Mouse (Mus musculus): Measurements from ENCODE around the gene Cltrn. TPM values are rescaled to one million over a fixed set of nuclear protein-coding genes. Genes with fewer than 3 reads are reported as not detected.

Cltrn gene
- polyA plus RNA-seq, 1 experiment from 2014 or later = 0.67 TPM

DNA sequence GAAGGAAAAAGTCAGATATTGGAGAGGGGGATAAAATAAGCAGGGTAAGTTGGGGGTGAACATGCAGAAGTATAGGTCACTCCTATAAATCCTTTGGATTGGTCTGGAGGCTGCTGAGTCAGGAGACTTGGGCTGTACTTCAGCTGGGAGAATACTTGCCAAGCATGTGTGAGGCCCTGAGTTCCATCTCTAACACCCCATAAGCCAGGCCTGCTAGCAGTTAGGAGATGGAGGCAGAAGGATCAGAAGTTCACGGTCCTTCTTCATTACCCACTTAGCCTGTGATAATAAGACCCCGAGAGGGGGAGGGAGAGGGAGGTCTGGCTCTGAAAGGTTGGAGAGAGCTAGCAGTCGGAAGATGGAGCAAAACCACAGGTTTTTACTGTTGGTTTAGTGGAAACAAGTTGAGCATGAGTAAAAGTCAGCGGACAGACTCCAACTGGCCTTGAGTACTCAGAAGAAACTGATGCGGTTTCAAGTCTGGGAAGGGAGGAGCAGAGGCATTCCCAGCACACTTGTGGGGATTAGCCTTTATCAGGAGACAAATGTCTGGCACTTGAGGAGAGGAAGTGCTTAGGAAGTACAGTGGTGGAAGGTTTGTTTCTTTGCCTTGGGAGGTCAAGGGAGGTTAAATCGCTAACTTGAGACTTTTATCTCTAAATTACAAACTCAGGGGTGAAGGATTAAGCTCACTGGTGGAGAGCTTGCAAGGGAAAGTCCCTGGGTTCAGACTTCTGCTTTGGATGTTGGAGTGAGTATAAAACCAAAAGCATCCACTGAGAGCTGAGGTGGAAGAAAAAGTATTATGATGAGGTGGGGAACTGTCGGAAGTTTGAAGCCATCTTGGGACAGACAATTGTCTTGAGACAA lies 3.9 kb downstream of the Cltrn start:
- Histone ChIP-seq H3K4me1 (replicated peaks) (peaks cover 27% of the 10 kb centered on the region), H3K9me3 (replicated peaks) (no peaks in the 10 kb centered on the region), H3K27me3 (no peaks in the 10 kb centered on the region), H3K4me2 (no peak overlapping the region), H3K36me3 (replicated peaks) (no peaks in the 10 kb centered on the region), H3K9ac (no peak overlapping the region), H3K27ac (replicated peaks) (no peak overlapping the region), H3K4me3 (replicated peaks) (no peak overlapping the region)
- WGBS (ENCODE audit: insufficient replicate concordance) = 39% methylated on average over 7 of the region's 7 CpGs
- no peak for ATAC-seq (ENCODE audit: insufficient read depth)

DNA sequence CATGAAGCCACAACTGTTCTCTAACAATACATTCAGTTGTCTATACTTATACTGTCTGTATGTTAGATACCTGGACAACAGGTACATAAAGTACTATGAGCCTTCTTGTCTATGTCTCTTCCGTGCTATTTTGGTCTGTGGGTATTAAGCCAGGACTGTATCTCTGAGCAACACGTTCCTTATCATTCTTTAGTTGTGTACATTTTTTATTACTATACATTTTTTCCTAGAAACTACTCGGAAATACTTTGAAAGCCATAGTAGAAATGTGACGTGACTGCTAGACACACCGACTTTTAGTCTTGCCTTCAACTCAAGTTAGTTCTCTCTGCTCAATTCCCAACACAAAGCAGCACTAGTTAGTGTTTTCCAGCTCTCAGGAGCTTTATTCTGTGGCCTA lies 4.8 kb downstream of the Cltrn start:
- Histone ChIP-seq H3K4me2 (0 out of 2 replicates have a peak overlapping the region, but pooled peaks have one; percentile 3), H3K27me3 (no peaks in the 10 kb centered on the region; the same call in 1 of the 2 replicates), H3K4me1 (replicated peaks) (peaks cover 27% of the 10 kb centered on the region), H3K27ac (replicated peaks) (0 out of 2 replicates have a peak overlapping the region, but pooled peaks have one; percentile 33), H3K9ac (no peak overlapping the region), H3K4me3 (replicated peaks) (no peak overlapping the region), H3K9me3 (replicated peaks) (no peaks in the 10 kb centered on the region), H3K36me3 (replicated peaks) (no peaks in the 10 kb centered on the region)
- WGBS (ENCODE audit: insufficient replicate concordance) = 30% methylated on average over 5 of the region's 5 CpGs
- ATAC-seq (ENCODE audit: insufficient read depth) = peak; percentile 64

GRCm38 (mm10) chrX:164095838-164096237 lies 7.2 kb downstream of the Cltrn start:
- H3K9me3 ChIP-seq (replicated peaks) = no peaks in the 10 kb centered on the region
- peaks cover 22% of the 10 kb centered on the region for H3K4me1 ChIP-seq (replicated peaks)
- 35% methylated on average over 2 of the region's 2 CpGs for WGBS (ENCODE audit: insufficient replicate concordance)
- no peak overlapping the region for H3K4me2 ChIP-seq
- H3K27me3 ChIP-seq = no peaks in the 10 kb centered on the region; the same call in 1 of the 2 replicates
- no peak overlapping the region for H3K4me3 ChIP-seq (replicated peaks)
- peak; percentile 52; the same call in 1 of the 2 replicates for ATAC-seq (ENCODE audit: insufficient read depth)
- H3K36me3 ChIP-seq (replicated peaks) = no peaks in the 10 kb centered on the region
- no peak overlapping the region for H3K9ac ChIP-seq
- H3K27ac ChIP-seq (replicated peaks) = no peak overlapping the region

DNA sequence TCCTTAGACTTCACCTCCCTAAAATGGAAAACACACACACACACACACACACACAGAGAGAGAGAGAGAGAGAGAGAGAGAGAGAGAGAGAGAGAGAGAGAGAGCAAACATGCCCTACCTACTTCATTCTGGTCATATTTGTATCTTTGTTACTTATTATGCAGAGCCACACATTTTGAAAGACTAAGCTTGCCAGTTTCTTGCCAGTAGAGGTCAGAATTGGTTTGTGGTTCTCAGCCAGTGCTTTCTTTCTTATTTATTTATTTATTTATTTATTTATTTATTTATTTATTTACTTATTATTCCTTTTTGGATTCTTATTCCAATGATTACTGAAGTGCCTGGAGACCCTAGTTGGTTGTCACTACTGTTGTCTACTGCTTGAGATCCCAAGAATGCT lies 12.9 kb downstream of the Cltrn start:
- Histone ChIP-seq H3K4me2 (no peak overlapping the region), H3K36me3 (replicated peaks) (no peaks in the 10 kb centered on the region), H3K4me1 (replicated peaks) (no peaks in the 10 kb centered on the region), H3K9ac (no peak overlapping the region), H3K27me3 (no peaks in the 10 kb centered on the region; the same call in 1 of the 2 replicates), H3K9me3 (replicated peaks) (no peaks in the 10 kb centered on the region), H3K27ac (replicated peaks) (no peak overlapping the region), H3K4me3 (replicated peaks) (no peak overlapping the region)
- no peak for ATAC-seq (ENCODE audit: insufficient read depth)

GRCm38 (mm10) chrX:164102198-164102597 lies 13.6 kb downstream of the Cltrn start:
- Histone ChIP-seq H3K4me2 (no peak overlapping the region), H3K9me3 (replicated peaks) (no peaks in the 10 kb centered on the region), H3K27ac (replicated peaks) (no peak overlapping the region), H3K9ac (no peak overlapping the region), H3K36me3 (replicated peaks) (no peaks in the 10 kb centered on the region), H3K27me3 (peaks cover 5% of the 10 kb centered on the region; the same call in 1 of the 2 replicates), H3K4me3 (replicated peaks) (no peak overlapping the region), H3K4me1 (replicated peaks) (no peaks in the 10 kb centered on the region)
- WGBS (ENCODE audit: insufficient replicate concordance) = 70% methylated on average over 7 of the region's 7 CpGs
- ATAC-seq (ENCODE audit: insufficient read depth) = no peak

- WGBS (ENCODE audit: insufficient replicate concordance) = 50% methylated on average over 6 of the region's 6 CpGs
- Histone ChIP-seq H3K4me1 (replicated peaks) (no peaks in the 10 kb centered on the region), H3K9me3 (replicated peaks) (no peaks in the 10 kb centered on the region), H3K36me3 (replicated peaks) (no peaks in the 10 kb centered on the region), H3K27me3 (peaks cover 5% of the 10 kb centered on the region; the same call in 1 of the 2 replicates), H3K4me3 (replicated peaks) (no peak overlapping the region), H3K9ac (no peak overlapping the region), H3K27ac (replicated peaks) (no peak overlapping the region), H3K4me2 (no peak overlapping the region)
- no peak for ATAC-seq (ENCODE audit: insufficient read depth)
Measured at GRCm38 (mm10) chrX:164102656-164103055, 14.0 kb downstream of the Cltrn start.

- H3K4me3 ChIP-seq (replicated peaks) = no peak overlapping the region
- H3K27me3 ChIP-seq = peaks cover 10% of the 10 kb centered on the region; the same call in 1 of the 2 replicates
- no peaks in the 10 kb centered on the region for H3K9me3 ChIP-seq (replicated peaks)
- no peak overlapping the region for H3K9ac ChIP-seq
- no peak for ATAC-seq (ENCODE audit: insufficient read depth)
- 36% methylated on average over 3 of the region's 3 CpGs for WGBS (ENCODE audit: insufficient replicate concordance)
- no peaks in the 10 kb centered on the region for H3K4me1 ChIP-seq (replicated peaks)
- no peak overlapping the region for H3K27ac ChIP-seq (replicated peaks)
- no peaks in the 10 kb centered on the region for H3K36me3 ChIP-seq (replicated peaks)
- no peak overlapping the region for H3K4me2 ChIP-seq
Measured at GRCm38 (mm10) chrX:164111146-164111545, 22.5 kb downstream of the Cltrn start.

GRCm38 (mm10) chrX:164113744-164114143 lies 25.1 kb downstream of the Cltrn start:
- Histone ChIP-seq H3K27ac (replicated peaks) (no peak overlapping the region), H3K4me3 (replicated peaks) (no peak overlapping the region), H3K4me2 (no peak overlapping the region), H3K36me3 (replicated peaks) (no peaks in the 10 kb centered on the region), H3K9me3 (replicated peaks) (no peaks in the 10 kb centered on the region), H3K4me1 (replicated peaks) (no peaks in the 10 kb centered on the region), H3K27me3 (peaks cover 5% of the 10 kb centered on the region; the same call in 1 of the 2 replicates), H3K9ac (no peak overlapping the region)
- WGBS (ENCODE audit: insufficient replicate concordance) = 68% methylated on average over 6 of the region's 6 CpGs
- no peak for ATAC-seq (ENCODE audit: insufficient read depth)

- Histone ChIP-seq H3K4me3 (replicated peaks) (no peak overlapping the region), H3K27me3 (peaks cover 4% of the 10 kb centered on the region; the same call in 1 of the 2 replicates), H3K9me3 (replicated peaks) (no peaks in the 10 kb centered on the region), H3K9ac (no peak overlapping the region), H3K4me2 (no peak overlapping the region), H3K27ac (replicated peaks) (no peak overlapping the region), H3K36me3 (replicated peaks) (no peaks in the 10 kb centered on the region), H3K4me1 (replicated peaks) (no peaks in the 10 kb centered on the region)
- 63% methylated on average over 3 of the region's 3 CpGs for WGBS (ENCODE audit: insufficient replicate concordance)
- no peak for ATAC-seq (ENCODE audit: insufficient read depth)
Measured at GRCm38 (mm10) chrX:164123942-164124341, 35.3 kb downstream of the Cltrn start.

DNA sequence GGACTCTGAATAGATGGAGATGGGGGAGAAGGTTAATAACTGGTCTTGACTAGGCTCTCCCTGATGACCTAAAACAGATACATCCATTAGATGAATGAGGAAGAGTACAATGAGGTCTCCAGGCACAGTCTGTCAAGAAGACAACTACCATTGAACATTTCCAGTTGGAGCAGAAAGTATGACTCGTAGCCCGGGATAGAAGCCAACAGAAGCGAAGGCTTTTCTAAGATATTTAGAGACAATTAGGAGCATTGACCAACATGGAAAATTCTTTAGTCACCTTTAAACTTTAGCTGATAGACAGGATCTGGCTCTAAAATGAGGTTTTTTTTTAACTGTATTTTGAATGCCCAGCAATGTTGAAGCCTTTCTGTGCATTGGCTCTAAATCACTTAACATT lies 44.9 kb downstream of the Cltrn start:
- Histone ChIP-seq H3K4me2 (no peak overlapping the region), H3K9me3 (replicated peaks) (no peaks in the 10 kb centered on the region)
- WGBS (ENCODE audit: insufficient replicate concordance) = 64% methylated on average over 3 of the region's 3 CpGs

GRCm38 (mm10) chrX:164135304-164135818 lies 46.7 kb downstream of the Cltrn start:
- ATAC-seq (ENCODE audit: insufficient read depth) = no peak
- Histone ChIP-seq H3K9ac (no peak overlapping the region), H3K4me3 (replicated peaks) (no peak overlapping the region), H3K4me2 (no peak overlapping the region), H3K27me3 (peaks cover 27% of the 10 kb centered on the region), H3K9me3 (replicated peaks) (no peaks in the 10 kb centered on the region), H3K27ac (replicated peaks) (no peak overlapping the region), H3K36me3 (replicated peaks) (no peaks in the 10 kb centered on the region), H3K4me1 (replicated peaks) (no peaks in the 10 kb centered on the region)
- 69% methylated on average over 4 of the region's 4 CpGs for WGBS (ENCODE audit: insufficient replicate concordance)

More for the DNA sequence above, 44.9 kb downstream of the Cltrn start:
- Histone ChIP-seq H3K36me3 (replicated peaks) (no peaks in the 10 kb centered on the region), H3K27ac (replicated peaks) (no peak overlapping the region), H3K4me3 (replicated peaks) (no peak overlapping the region), H3K4me1 (replicated peaks) (no peaks in the 10 kb centered on the region), H3K9ac (no peak overlapping the region), H3K27me3 (peaks cover 20% of the 10 kb centered on the region)
- ATAC-seq (ENCODE audit: insufficient read depth) = no peak

Measured in liver, embryonic 15.5 days (tissue).